Comparison of ENCODE assay signal across 9 mouse cellular contexts in the genomic region with DNA sequence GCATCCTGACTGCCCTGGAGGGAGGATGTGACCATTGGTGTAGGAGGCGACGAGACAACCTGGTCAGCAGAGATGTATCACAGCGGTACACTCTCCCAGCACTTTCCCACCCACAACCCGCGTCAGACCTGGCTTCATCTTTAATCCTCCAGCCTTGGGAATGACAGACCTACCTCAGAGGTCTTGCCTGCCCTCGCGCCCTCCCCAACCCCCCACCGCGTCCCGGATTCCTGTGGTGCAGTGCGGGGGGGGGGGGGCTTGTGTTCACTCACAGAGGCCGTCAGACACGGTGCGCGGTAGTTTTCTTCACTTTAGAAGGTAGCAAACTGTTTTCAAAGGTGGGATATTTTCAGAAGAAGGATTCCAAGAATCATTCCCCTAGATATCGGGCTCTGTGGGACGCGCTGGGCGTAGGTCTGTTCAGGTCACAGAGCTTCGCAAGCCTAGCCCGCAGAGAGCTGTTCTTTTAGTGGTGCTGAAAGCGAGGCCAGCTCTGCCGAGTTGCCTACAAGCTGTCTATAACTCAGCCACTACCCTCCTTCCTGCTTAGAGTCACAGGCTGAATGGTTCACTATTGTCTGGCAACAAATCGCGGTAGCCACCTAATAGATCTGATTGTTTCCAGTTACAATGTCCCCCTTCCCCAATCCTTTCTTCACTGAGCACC.
DNase-seq lines count a peak whose midpoint lies in the region; ATAC-seq and TF ChIP-seq lines count a peak whose summit lies in the region.
"Had no signal": no experiment of that assay in that cellular context is flagged by ENCODE, and none has a peak within 500 bp of the region (broad histone marks: within the 10 kb centered on the region; RNA-seq: fewer than 3 reads in every experiment).

No protein-coding gene starts in this region.

- peak; percentile 78 to 83 for DNase-seq in kidney, postnatal 4 days
- no peak for DNase-seq in kidney, adult 2 months
- DNase-seq in MEL (ENCODE audit: low read depth, low spot score), result peak; percentile 17
- peak; percentile 44 for DNase-seq in adrenal gland, postnatal 25 days
- no peak for DNase-seq in layer of hippocampus, adult 18-20 months (ENCODE audit: low spot score in 2 of 2)
- no peak for DNase-seq in spleen, postnatal 4 days (ENCODE audit: low spot score in 2 of 2)
- DNase-seq in thymus, postnatal 25 days, result no peak
- DNase-seq: heart, postnatal 36 days had no signal

- no peak overlapping the region for H3K27ac ChIP-seq in kidney, adult 2 months (ENCODE audit: insufficient read depth, low read depth, low read length)
- no peak overlapping the region for H3K27ac ChIP-seq in MEL (ENCODE audit: control insufficient read depth, low read depth, low read length)

- H3K79me2 ChIP-seq in MEL (ENCODE audit: control insufficient read depth, insufficient read depth, low read length, poor library complexity), result no peaks in the 10 kb centered on the region

- TF ChIP-seq POLR2A in kidney, adult 2 months (IDR thresholded peaks at IDR 0.05; ENCODE audit: low read depth, low read length), result no peak
- no peak for TF ChIP-seq POLR2A in MEL (IDR thresholded peaks at IDR 0.05; ENCODE audit: control insufficient read depth in 1 of 2, insufficient read depth in 1 of 2, low read depth in 1 of 2, low read length in 2 of 2, poor library complexity in 1 of 2)

- no peaks in the 10 kb centered on the region for H3K27me3 ChIP-seq in kidney, adult 2 months (replicated peaks; ENCODE audit: control insufficient read depth, insufficient read depth, low read length)
- H3K27me3 ChIP-seq in MEL (ENCODE audit: control insufficient read depth in 1 of 2, insufficient read depth in 2 of 2, low read length in 2 of 2), result peaks cover 0 to 7% of the 10 kb centered on the region in 2 experiments; a peak in 3 of 4 replicates

- no peaks in the 10 kb centered on the region for H3K9me3 ChIP-seq in MEL (replicated peaks; ENCODE audit: insufficient read depth, low read length)

- ATAC-seq in megakaryocyte progenitor cell, adult 5-6 weeks (replicated peaks; ENCODE audit: poor library complexity), result peak; percentile 66

- H3K9ac ChIP-seq in MEL (ENCODE audit: control insufficient read depth, low read depth, low read length, poor library complexity, severe bottlenecking), result no peak overlapping the region

- TF ChIP-seq CTCF in kidney, adult 2 months (conservative IDR thresholded peaks at IDR 0.05; ENCODE audit: insufficient read depth, insufficient read length, low read depth, low read length), result no peak
- TF ChIP-seq CTCF in MEL (IDR thresholded peaks at IDR 0.05 in 2 of 3, conservative IDR thresholded peaks at IDR 0.05 in 1 of 3; ENCODE audit: control insufficient read depth in 1 of 3, insufficient read depth in 1 of 3, low read depth in 2 of 3, low read length in 3 of 3, poor library complexity in 1 of 3, severe bottlenecking in 1 of 3), result no peak

- no peak for TF ChIP-seq EP300 in MEL (IDR thresholded peaks at IDR 0.05; ENCODE audit: low read depth in 1 of 2, low read length in 2 of 2)

- H3K36me3 ChIP-seq in kidney, adult 2 months (ENCODE audit: control insufficient read depth, insufficient read depth, low read length), result no peaks in the 10 kb centered on the region
- H3K36me3 ChIP-seq in MEL (ENCODE audit: control insufficient read depth in 1 of 2, insufficient read depth in 2 of 2, low read length in 2 of 2), result no peaks in the 10 kb centered on the region

- H3K4me3 ChIP-seq in kidney, adult 2 months (ENCODE audit: insufficient read depth, low read depth, low read length), result no peak overlapping the region
- H3K4me3 ChIP-seq in MEL (ENCODE audit: control insufficient read depth in 1 of 2, insufficient read depth in 1 of 2, low read depth in 2 of 2, low read length in 2 of 2), result no peak overlapping the region

- 2% methylated on average over 25 of the region's 25 CpGs for WGBS in kidney, adult 2 months

- H3K4me1 ChIP-seq in kidney, adult 2 months (ENCODE audit: control insufficient read depth, insufficient read depth, low read length), result no peaks in the 10 kb centered on the region
- H3K4me1 ChIP-seq in MEL (ENCODE audit: control insufficient read depth in 1 of 2, insufficient read depth in 2 of 2, low read length in 2 of 2), result no peaks in the 10 kb centered on the region

- no peak for TF ChIP-seq RAD21 in MEL (IDR thresholded peaks at IDR 0.05; ENCODE audit: low read depth, low read length)

TF ChIP-seq in MEL, 35 proteins besides CTCF, POLR2A, EP300 and RAD21:
- TF ChIP-seq CHD2 (IDR thresholded peaks at IDR 0.05; ENCODE audit: low read length) (no peak), TCF12 (IDR thresholded peaks at IDR 0.05; ENCODE audit: low read depth, low read length) (no peak), MAFK (IDR thresholded peaks at IDR 0.05; ENCODE audit: borderline replicate concordance, low read depth, low read length) (no peak)

Comparison
In these comparisons a context has a peak if more than half of its experiments do, and no peak if none do; other contexts are left out.
1. DNase-seq: peak in kidney, postnatal 4 days (2 of 2), MEL (single experiment) and adrenal gland, postnatal 25 days (single experiment); none in kidney, adult 2 months (single experiment), layer of hippocampus, adult 18-20 months (0 of 2), spleen, postnatal 4 days (0 of 2) and thymus, postnatal 25 days (single experiment).